Mouse (Mus musculus) liver, embryonic 11.5 days (tissue): ENCODE results near the gene Anks4b. TPM values are rescaled to one million over a fixed set of nuclear protein-coding genes. Genes with fewer than 3 reads are reported as not detected.

ENCODE experiments used
- ATAC-seq: fragments of 200-750 bp; cut with Nextera tagmentation; replicated peaks from 2 replicates; pipeline ENCODE4 v1.8.0; 2017; ENCODE audit warnings: moderate number of reproducible peaks, mild to moderate bottlenecking, moderate TSS enrichment, moderate library complexity; ENCODE audit not compliant: low FRiP score
- DNase-seq: peaks from one replicate; pipeline ENCODE4 v3.0.0-alpha.2; 2017; ENCODE audit warnings: low spot score
- H3K27ac ChIP-seq: fragments of 300-500 bp; sonication (generic); 2 replicates; pipeline ENCODE4 v1.5.1; 2014; ENCODE audit warnings: mild to moderate bottlenecking, low read depth, low read length, control low read depth
- H3K27me3 ChIP-seq: fragments of 300-500 bp; sonication (generic); replicated peaks from 2 replicates; pipeline ENCODE4 v1.6.1; 2014; ENCODE audit warnings: low read length, mixed read lengths; ENCODE audit not compliant: control insufficient read depth, insufficient read depth
- H3K36me3 ChIP-seq: fragments of 300-500 bp; sonication (generic); 2 replicates; pipeline ENCODE4 v1.6.1; 2014; ENCODE audit warnings: mild to moderate bottlenecking, low read length, moderate library complexity, mixed read lengths; ENCODE audit not compliant: control insufficient read depth, insufficient read depth
- H3K4me1 ChIP-seq: fragments of 300-500 bp; sonication (generic); replicated peaks from 2 replicates; pipeline ENCODE4 v1.6.1; 2014; ENCODE audit warnings: low read length, mixed read lengths; ENCODE audit not compliant: control insufficient read depth, insufficient read depth
- H3K4me2 ChIP-seq: fragments of 300-500 bp; sonication (generic); 2 replicates; pipeline ENCODE4 v1.6.1; 2014; ENCODE audit warnings: mild to moderate bottlenecking, control low read depth, moderate library complexity
- H3K4me3 ChIP-seq: fragments of 300-500 bp; sonication (generic); 2 replicates; pipeline ENCODE4 v1.5.1; 2014; ENCODE audit warnings: low read depth, low read length, control low read depth
- H3K9ac ChIP-seq: fragments of 300-500 bp; sonication (generic); 2 replicates; pipeline ENCODE4 v1.6.1; 2014; ENCODE audit warnings: low read depth, low read length, control low read depth
- H3K9me3 ChIP-seq: fragments of 300-500 bp; sonication (generic); 2 replicates; pipeline ENCODE4 v1.6.1; 2016; ENCODE audit warnings: low read length, inconsistent platforms, mixed read lengths; ENCODE audit not compliant: control insufficient read depth
- WGBS: fragments of 180-500 bp; shearing (Covaris S2); extraction: QIAGEN DNeasy Blood & Tissue Kit; methylation state at CpG from one replicate; pipeline ENCODE4 v1.1.7; 2014; 5-methylcytosine and 5-hydroxymethylcytosine counted together
- polyA plus RNA-seq: library from polyadenylated mRNA; unstranded; fragments of >200 nt; fragmentation: Nextera tagmentation; extraction: Ambion mirVana; gene quantifications from 2 replicates; pipeline ENCODE4 v1.2.1, GENCODE M21; 2014

Gene Anks4b
- polyA plus RNA-seq, 1 experiment from 2014 or later = 1.9 TPM

DNA sequence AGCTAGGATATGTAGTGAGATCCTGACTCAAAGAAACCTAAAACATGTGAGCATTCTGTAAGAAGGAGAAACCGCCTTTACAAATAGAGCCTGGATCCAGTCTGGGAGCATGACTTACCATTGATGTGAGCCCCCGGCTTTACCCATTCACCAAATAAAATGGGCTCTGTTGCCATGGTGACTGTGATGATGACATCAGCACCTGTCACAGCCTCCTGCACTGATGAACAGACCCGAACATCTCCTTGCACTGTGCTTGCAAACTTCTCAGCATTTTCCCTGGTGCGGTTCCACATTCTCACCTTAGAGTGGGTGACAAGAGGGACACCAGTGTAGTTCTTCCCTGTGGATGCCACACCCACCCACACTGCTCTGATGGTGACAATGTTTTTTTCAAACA is 21.5 kb downstream of the Anks4b start:
- H3K9ac ChIP-seq = no peak overlapping the region
- no peaks in the 10 kb centered on the region; the same call in 1 of the 2 replicates for H3K27me3 ChIP-seq
- H3K4me1 ChIP-seq = no peaks in the 10 kb centered on the region
- H3K4me2 ChIP-seq = no peak overlapping the region
- H3K27ac ChIP-seq = no peak overlapping the region
- ATAC-seq = no peak
- H3K36me3 ChIP-seq = no peaks in the 10 kb centered on the region
- H3K4me3 ChIP-seq = no peak overlapping the region
- no peak for DNase-seq
- 80% methylated on average over 4 of the region's 4 CpGs for WGBS
- H3K9me3 ChIP-seq = no peaks in the 10 kb centered on the region

DNA sequence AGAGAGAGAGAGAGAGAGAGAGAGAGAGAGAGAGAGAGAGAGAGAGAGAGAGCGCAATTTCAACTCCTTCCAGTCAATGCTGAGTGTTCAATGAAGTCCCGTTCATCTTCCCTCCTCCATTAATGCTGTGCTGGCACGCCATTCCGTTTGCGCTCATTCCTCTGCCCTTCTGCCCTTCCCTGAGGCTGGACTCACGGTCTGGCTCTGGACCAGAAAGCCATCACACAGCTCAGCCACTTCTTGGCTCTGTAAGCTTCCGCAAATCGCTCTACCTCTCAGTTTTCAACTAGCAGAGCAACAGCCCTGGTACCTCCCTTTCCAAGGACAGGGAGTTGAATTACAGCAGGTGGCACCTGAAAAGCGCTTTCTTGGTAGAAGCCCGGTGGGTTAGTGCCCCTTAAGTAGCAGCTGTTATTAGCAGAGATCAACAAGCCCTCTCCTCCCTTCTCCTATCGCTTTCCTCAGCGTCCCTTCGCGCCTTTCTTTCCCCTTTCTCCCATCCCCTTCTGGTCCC is 27.6 kb downstream of the Anks4b start:
- Histone ChIP-seq H3K36me3 (no peaks in the 10 kb centered on the region), H3K9ac (no peak overlapping the region), H3K9me3 (no peaks in the 10 kb centered on the region), H3K4me3 (no peak overlapping the region), H3K27ac (no peak overlapping the region), H3K4me1 (no peaks in the 10 kb centered on the region), H3K4me2 (peak overlapping the region; percentile 51), H3K27me3 (peaks cover 19% of the 10 kb centered on the region)
- WGBS = 8% methylated on average over 14 of the region's 14 CpGs
- ATAC-seq = no peak
- DNase-seq = no peak

- Histone ChIP-seq H3K27ac (no peak within 1 kb of the TSS), H3K4me1 (no peaks in the 10 kb centered on the region), H3K9me3 (no peaks in the 10 kb centered on the region), H3K4me3 (no peak within 1 kb of the TSS), H3K36me3 (no peaks in the 10 kb centered on the region), H3K27me3 (peaks cover 19% of the 10 kb centered on the region), H3K9ac (no peak within 1 kb of the TSS), H3K4me2 (peak within 1 kb of the TSS; percentile 51)
- DNase-seq (no peak), ATAC-seq (no peak)
- 6% methylated on average over 24 of the region's 26 CpGs for WGBS
Measured at GRCm38 (mm10) chr7:120201771-120202170, 28.1 kb downstream of the Anks4b start, which contains the start of gene Crym. TSS of gene Crym (minus strand) at chr7:120202111.

DNA sequence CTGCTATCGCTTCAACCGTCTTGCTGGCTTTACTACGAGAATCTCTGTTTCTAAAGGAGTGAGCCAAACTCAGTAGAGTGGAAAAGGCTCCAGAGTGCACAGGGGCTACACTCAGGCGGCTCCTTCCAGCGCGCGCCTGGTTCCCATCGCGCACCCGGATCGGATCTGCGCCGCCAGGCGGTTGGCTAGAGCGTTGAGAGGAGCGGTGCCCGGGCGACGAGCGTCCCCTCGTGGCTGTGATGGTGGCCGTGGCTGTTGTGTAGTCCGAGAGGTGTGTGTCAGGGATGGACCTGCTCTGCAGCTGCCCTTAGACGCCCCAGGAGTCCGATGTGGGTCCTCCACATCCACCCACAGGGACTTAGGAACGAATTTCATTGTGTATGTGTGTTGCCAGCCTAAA is 30.1 kb downstream of the Anks4b start, which contains the start of gene Abca14:
TSS of gene Abca14 (plus strand) at position 173 of the 400 bp plus-strand sequence.
- WGBS = 6% methylated on average over 26 of the region's 26 CpGs
- H3K27ac ChIP-seq = no peak within 1 kb of the TSS
- no peak within 1 kb of the TSS for H3K4me3 ChIP-seq
- no peaks in the 10 kb centered on the region for H3K4me1 ChIP-seq
- DNase-seq (peak; percentile 70), ATAC-seq (peak; percentile 70)
- peaks cover 19% of the 10 kb centered on the region for H3K27me3 ChIP-seq
- H3K36me3 ChIP-seq = no peaks in the 10 kb centered on the region
- no peak within 1 kb of the TSS for H3K9ac ChIP-seq
- H3K9me3 ChIP-seq = no peaks in the 10 kb centered on the region
- no peak within 1 kb of the TSS for H3K4me2 ChIP-seq

DNA sequence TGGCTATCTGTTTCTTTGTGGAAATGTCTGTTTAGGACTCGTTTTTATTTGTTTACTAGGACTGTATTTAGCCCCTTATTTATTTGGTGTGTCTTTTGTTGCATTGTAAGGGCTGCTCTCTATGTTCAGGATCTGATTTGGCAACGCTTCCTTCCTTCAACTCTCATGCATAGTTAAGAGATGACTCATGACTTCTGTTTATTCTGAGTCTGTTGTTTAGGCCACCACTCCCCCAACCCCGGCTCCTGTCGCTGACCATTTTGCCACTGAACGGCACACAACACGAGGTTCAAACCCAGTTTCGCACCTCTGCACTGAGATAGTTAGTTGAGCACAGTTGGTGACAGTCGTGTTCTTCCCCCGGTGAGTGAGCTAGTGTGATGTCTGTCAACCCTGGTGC is 32.3 kb downstream of the Anks4b start:
- Histone ChIP-seq H3K9me3 (no peaks in the 10 kb centered on the region), H3K27me3 (peaks cover 15% of the 10 kb centered on the region), H3K4me1 (no peaks in the 10 kb centered on the region), H3K36me3 (no peaks in the 10 kb centered on the region), H3K9ac (no peak overlapping the region), H3K27ac (no peak overlapping the region), H3K4me2 (no peak overlapping the region), H3K4me3 (no peak overlapping the region)
- no peak for ATAC-seq
- no peak for DNase-seq
- 39% methylated on average over 9 of the region's 9 CpGs for WGBS

DNA sequence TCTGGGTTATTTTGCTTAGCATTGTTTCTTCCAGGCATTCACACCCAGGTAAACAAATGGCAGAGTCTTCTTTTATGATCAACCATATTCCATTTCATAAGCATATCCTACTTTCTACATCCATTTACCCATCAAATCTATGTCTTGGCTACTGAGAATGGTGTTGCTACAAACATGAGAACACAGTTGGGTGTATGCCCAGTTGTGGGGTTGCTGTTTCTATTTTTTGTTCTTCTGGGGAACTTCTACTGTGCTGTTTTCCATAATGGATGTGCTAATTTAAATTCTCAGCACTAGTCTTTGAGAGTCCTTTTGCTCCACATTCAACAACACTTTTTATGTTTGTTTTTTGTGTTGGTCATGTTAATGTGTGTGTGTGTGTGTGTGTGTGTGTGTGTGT is 54.9 kb downstream of the Anks4b start:
- ATAC-seq (no peak), DNase-seq (no peak)
- no peaks in the 10 kb centered on the region for H3K9me3 ChIP-seq
- no peaks in the 10 kb centered on the region for H3K36me3 ChIP-seq
- no peak overlapping the region for H3K27ac ChIP-seq
- no peak overlapping the region for H3K4me2 ChIP-seq
- no peak overlapping the region for H3K4me3 ChIP-seq
- H3K27me3 ChIP-seq = no peaks in the 10 kb centered on the region
- H3K9ac ChIP-seq = no peak overlapping the region
- H3K4me1 ChIP-seq = no peaks in the 10 kb centered on the region

Other genes starting within 250 kb of the Anks4b start
- gene Dnah3, start 78.6 kb upstream of the Anks4b start, polyA plus RNA-seq = not detected in 2 replicates
- gene Tmem159, start 71.5 kb upstream of the Anks4b start, polyA plus RNA-seq = 5.7 and 7.7 TPM in 2 replicates
- not detected in 2 replicates for gene Zp2, start 28.6 kb upstream of the Anks4b start, polyA plus RNA-seq
- 1.7 and 2.6 TPM in 2 replicates for gene Crym, start 28.3 kb downstream of the Anks4b start, polyA plus RNA-seq
- gene Abca14, start 30.1 kb downstream of the Anks4b start, polyA plus RNA-seq = 0.03 TPM in 1 of 2 replicates, not detected in the other
- gene Abca15, start 154.8 kb downstream of the Anks4b start, polyA plus RNA-seq = not detected in 2 replicates
- not detected in 2 replicates for gene Abca16, start 235.8 kb downstream of the Anks4b start, polyA plus RNA-seq